Mouse (Mus musculus) stomach, postnatal 0 days (tissue): ENCODE results near the gene Cyp4b1. TPM values are rescaled to one million over a fixed set of nuclear protein-coding genes. Genes with fewer than 3 reads are reported as not detected.
"Not testable (repeated sequence)": the region's sequence is repeated elsewhere in the genome, so short reads cannot be mapped to it uniquely, and the experiment has no call there.

Experiments
- ATAC-seq: fragments of 200-750 bp; cut with Nextera tagmentation; 2 replicates; pipeline ENCODE4 v1.8.0; 2017; ENCODE audit not compliant: low FRiP score, low TSS enrichment
- DNase-seq: peaks from one replicate; pipeline ENCODE4 v3.0.0-alpha.2; 2016; ENCODE audit warnings: low spot score
- H3K27ac ChIP-seq: fragments of 300-500 bp; sonication (generic); replicated peaks from 2 replicates; pipeline ENCODE4 v1.5.1; 2014; ENCODE audit warnings: mild to moderate bottlenecking, control low read depth
- H3K27me3 ChIP-seq: fragments of 300-500 bp; sonication (generic); 2 replicates; pipeline ENCODE4 v1.6.1; 2014; ENCODE audit warnings: low read length; ENCODE audit not compliant: control insufficient read depth, insufficient read depth
- H3K36me3 ChIP-seq: fragments of 300-500 bp; sonication (generic); 2 replicates; pipeline ENCODE4 v1.6.1; 2014; ENCODE audit warnings: low read length, mixed read lengths; ENCODE audit not compliant: control insufficient read depth, insufficient read depth
- H3K4me1 ChIP-seq: fragments of 300-500 bp; sonication (generic); replicated peaks from 2 replicates; pipeline ENCODE4 v1.6.1; 2014; ENCODE audit warnings: antibody characterized with exemption; ENCODE audit not compliant: control insufficient read depth, insufficient read depth
- H3K4me2 ChIP-seq: fragments of 300-500 bp; sonication (generic); replicated peaks from 2 replicates; pipeline ENCODE4 v1.6.1; 2014; ENCODE audit warnings: low read depth, mild to moderate bottlenecking, control low read depth, moderate library complexity
- H3K4me3 ChIP-seq: fragments of 300-500 bp; sonication (generic); 2 replicates; pipeline ENCODE4 v1.5.1; 2014; ENCODE audit warnings: low read depth, low read length, control low read depth
- H3K9ac ChIP-seq: fragments of 300-500 bp; sonication (generic); 2 replicates; pipeline ENCODE4 v1.6.1; 2014; ENCODE audit warnings: mild to moderate bottlenecking, low read length, control low read depth, mixed read lengths
- H3K9me3 ChIP-seq: fragments of 300-500 bp; sonication (generic); 2 replicates; pipeline ENCODE4 v1.6.1; 2016; ENCODE audit warnings: low read length; ENCODE audit not compliant: control insufficient read depth
- CTCF ChIP-seq: IDR thresholded peaks from 2 replicates; pipeline ENCODE4 v1.5.1; 2016; ENCODE audit warnings: antibody characterized with exemption, low read depth, mild to moderate bottlenecking, moderate library complexity
- EP300 ChIP-seq: optimal IDR thresholded peaks from 2 replicates; pipeline ENCODE3; 2016; ENCODE audit warnings: antibody characterized with exemption
- WGBS: fragments of 180-500 bp; shearing (Covaris S2); extraction: QIAGEN DNeasy Blood & Tissue Kit; methylation state at CpG from one replicate; pipeline ENCODE4 v1.1.7; 2014; 5-methylcytosine and 5-hydroxymethylcytosine counted together
- polyA plus RNA-seq: library from polyadenylated mRNA; unstranded; fragments of >200 nt; fragmentation: Nextera tagmentation; extraction: Ambion mirVana; gene quantifications from 2 replicates; pipeline ENCODE4 v1.2.1, GENCODE M21; 2015

Cyp4b1 gene
- polyA plus RNA-seq, 1 experiment from 2014 or later: 1.2 TPM

DNA sequence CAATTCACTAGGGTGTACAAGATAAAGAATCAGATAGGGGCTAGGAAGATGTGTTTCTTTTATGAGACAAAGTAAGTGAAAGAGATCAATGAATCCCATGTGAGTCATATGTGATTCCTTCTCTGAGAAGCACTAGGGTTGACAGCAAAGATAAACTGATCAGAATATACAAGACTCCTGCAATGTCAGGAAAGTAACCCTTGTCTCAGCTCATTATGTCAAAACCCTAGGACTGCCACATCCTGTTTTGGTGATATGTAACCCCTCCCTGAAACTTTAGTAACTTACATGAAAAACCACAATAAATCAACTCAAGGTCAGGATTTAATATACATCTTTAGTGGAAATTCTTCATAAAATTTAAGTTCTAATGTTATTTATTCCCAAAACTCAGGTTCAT lies 33.5 kb downstream of the Cyp4b1 start:
- Histone ChIP-seq H3K4me2 (no peak overlapping the region), H3K27me3 (no peaks in the 10 kb centered on the region), H3K36me3 (no peaks in the 10 kb centered on the region), H3K9ac (no peak overlapping the region), H3K4me1 (no peaks in the 10 kb centered on the region), H3K27ac (no peak overlapping the region), H3K9me3 (no peaks in the 10 kb centered on the region), H3K4me3 (no peak overlapping the region)
- no peak for TF ChIP-seq CTCF
- no peak for TF ChIP-seq EP300
- DNase-seq (no peak), ATAC-seq (no peak)

DNA sequence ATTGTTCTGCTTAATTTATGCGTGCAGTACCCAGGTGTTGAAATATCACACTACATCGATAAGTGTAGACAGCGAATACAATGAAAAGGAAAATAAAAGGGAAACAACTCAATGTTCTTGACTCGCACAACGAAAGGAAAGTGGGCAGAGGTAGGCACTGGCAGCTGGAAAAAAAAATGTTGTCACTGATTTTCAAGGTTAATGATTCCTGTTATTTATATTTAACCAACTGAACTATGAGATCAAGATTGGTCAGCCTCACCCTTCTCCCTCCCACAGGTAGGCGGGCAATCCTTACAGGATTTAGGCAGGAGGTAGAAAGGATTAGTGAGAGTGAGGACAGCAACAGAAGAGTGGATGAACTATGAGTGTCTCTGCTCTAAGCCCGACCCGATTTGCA lies 46.9 kb downstream of the Cyp4b1 start, which contains the start of gene Cyp4a32:
TSS of gene Cyp4a32 (plus strand) at position 359 of the 400 bp plus-strand sequence.
- not testable (repeated sequence) for H3K4me1 ChIP-seq, H3K9ac ChIP-seq, H3K4me2 ChIP-seq, DNase-seq, H3K27me3 ChIP-seq, ATAC-seq, H3K27ac ChIP-seq, H3K4me3 ChIP-seq, H3K36me3 ChIP-seq, H3K9me3 ChIP-seq
- 81% methylated on average over 8 of the region's 8 CpGs for WGBS

DNA sequence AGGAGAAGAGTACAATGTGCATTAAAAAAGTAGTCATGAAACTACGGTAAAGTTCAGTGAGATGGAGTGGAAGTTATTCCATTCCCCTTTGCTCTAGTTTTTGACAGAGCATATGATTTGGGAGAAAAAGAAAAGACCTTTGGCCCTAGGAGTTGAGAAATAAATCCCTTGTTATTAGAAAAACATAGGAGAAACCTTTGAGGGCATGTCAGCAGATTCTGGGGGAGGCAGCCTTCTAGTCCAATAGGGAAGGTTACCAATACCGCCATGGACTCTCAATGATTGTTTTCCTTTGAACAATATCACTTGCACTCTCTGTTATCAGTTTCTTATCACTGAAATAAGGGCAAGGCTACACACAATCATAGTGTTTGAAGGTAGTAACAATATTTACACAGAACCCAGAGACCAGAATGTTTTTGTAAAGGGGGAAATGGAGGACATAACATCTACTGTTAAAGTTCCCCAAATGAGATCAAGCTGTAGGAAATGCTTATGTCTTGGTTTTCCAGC lies 50.6 kb downstream of the Cyp4b1 start:
- no peaks in the 10 kb centered on the region for H3K36me3 ChIP-seq
- H3K9me3 ChIP-seq: no peaks in the 10 kb centered on the region
- no peaks in the 10 kb centered on the region for H3K27me3 ChIP-seq
- no peak overlapping the region for H3K4me2 ChIP-seq
- TF ChIP-seq CTCF (no peak), EP300 (no peak)
- H3K27ac ChIP-seq: no peak overlapping the region
- ATAC-seq (no peak), DNase-seq (no peak)
- no peak overlapping the region for H3K9ac ChIP-seq
- WGBS: 51% methylated on average over 2 of the region's 2 CpGs
- no peak overlapping the region for H3K4me3 ChIP-seq
- H3K4me1 ChIP-seq: no peaks in the 10 kb centered on the region

DNA sequence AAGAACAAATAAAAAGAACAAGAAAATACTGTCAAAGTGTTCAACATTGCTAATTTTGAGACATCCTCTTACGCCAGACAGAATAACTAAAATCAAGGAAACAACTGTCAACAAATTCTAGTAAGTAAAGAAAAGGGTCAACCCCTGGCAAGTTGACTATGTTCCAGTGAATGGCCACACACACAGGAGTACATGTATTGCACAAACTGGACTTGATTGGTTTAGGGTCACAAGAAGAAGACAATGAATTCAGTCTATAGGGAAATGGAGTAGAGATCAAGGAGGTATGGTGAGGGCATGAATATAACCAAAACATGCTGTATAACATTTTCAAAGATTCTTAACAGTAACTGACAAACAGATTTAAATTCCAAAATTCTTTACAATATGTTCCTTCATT lies 51.2 kb downstream of the Cyp4b1 start:
- DNase-seq (no peak), ATAC-seq (no peak)
- Histone ChIP-seq H3K4me2 (no peak overlapping the region), H3K9ac (no peak overlapping the region), H3K27me3 (no peaks in the 10 kb centered on the region), H3K4me3 (no peak overlapping the region), H3K27ac (no peak overlapping the region), H3K36me3 (no peaks in the 10 kb centered on the region), H3K9me3 (no peaks in the 10 kb centered on the region), H3K4me1 (no peaks in the 10 kb centered on the region)
- no peak for TF ChIP-seq CTCF
- no peak for TF ChIP-seq EP300
- 88% methylated on average over 1 of the region's 1 CpGs for WGBS

DNA sequence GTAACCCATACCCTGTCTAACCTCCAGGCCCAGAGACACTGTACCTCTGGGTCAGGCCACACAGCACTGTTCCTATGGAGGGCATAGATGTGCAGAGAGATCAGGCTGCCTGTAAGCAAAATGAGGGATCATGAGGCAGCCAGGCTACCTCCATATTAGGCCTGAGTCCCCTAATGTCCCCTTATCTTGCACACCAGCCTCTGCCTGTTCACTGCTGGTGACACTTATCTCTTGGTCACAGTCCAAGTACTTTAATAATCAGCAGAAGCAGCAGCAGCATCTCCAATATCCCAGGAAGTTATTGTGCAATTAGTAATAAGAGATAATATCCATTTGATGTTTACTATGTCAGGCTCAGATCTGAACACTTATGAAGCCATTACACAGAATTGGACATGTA lies 64.5 kb downstream of the Cyp4b1 start:
- no peak for TF ChIP-seq EP300
- no peak for TF ChIP-seq CTCF

DNA sequence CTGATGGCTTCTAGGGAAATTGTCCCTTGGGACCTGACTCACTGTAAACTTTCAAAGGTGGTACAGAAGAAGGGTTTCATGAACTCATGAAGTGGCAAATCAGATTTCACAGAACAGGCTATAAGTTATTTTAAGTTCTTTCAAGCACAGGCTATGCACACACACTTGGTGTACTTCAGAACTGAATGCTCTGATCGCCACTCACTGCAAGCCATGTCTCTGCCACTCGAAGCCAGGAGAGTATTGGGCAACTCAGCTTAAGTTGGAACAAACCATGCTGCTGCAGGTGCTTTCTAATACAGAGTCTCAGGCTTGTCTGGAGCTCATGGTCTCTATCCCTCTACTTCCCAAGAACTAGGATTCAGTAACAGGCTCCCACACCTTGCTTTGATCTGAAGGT lies 71.7 kb downstream of the Cyp4b1 start:
- WGBS: 69% methylated on average over 2 of the region's 2 CpGs
- no peaks in the 10 kb centered on the region for H3K9me3 ChIP-seq
- H3K36me3 ChIP-seq: no peaks in the 10 kb centered on the region
- no peaks in the 10 kb centered on the region for H3K4me1 ChIP-seq
- no peak overlapping the region for H3K9ac ChIP-seq
- ATAC-seq (no peak), DNase-seq (no peak)
- no peaks in the 10 kb centered on the region for H3K27me3 ChIP-seq
- no peak overlapping the region for H3K4me3 ChIP-seq
- TF ChIP-seq EP300: no peak
- H3K27ac ChIP-seq: no peak overlapping the region
- H3K4me2 ChIP-seq: no peak overlapping the region

More for the DNA sequence above, 64.5 kb downstream of the Cyp4b1 start:
- Histone ChIP-seq H3K4me1 (no peaks in the 10 kb centered on the region), H3K27me3 (no peaks in the 10 kb centered on the region), H3K4me2 (no peak overlapping the region), H3K36me3 (no peaks in the 10 kb centered on the region), H3K9me3 (no peaks in the 10 kb centered on the region), H3K27ac (no peak overlapping the region), H3K4me3 (no peak overlapping the region), H3K9ac (no peak overlapping the region)
- ATAC-seq: no peak
- no peak for DNase-seq
